Mouse (Mus musculus): ENCODE data around the gene Gabra1. TPM values are rescaled to one million over a fixed set of nuclear protein-coding genes. Genes with fewer than 3 reads are reported as not detected.

The Gabra1 gene
- polyA plus RNA-seq, 1 experiment: not detected

GRCm38 (mm10) chr11:42116931-42117330 is 65.8 kb downstream of the Gabra1 start:
- Histone ChIP-seq H3K36me3 (ENCODE audit: control insufficient read depth, insufficient read depth, low read length, poor library complexity, severe bottlenecking) (no peaks in the 10 kb centered on the region), H3K9me3 (replicated peaks; ENCODE audit: control insufficient read depth, insufficient read depth, low read length, poor library complexity, severe bottlenecking) (0 out of 2 replicates have a peak, but pooled peaks cover under 1% of the 10 kb centered on the region), H3K27ac (ENCODE audit: insufficient read depth, low read length) (no peak overlapping the region), H3K27me3 (ENCODE audit: control insufficient read depth, insufficient read depth, low read length, poor library complexity, severe bottlenecking) (no peaks in the 10 kb centered on the region), H3K4me1 (ENCODE audit: control insufficient read depth, insufficient read depth, low read length) (no peaks in the 10 kb centered on the region), H3K9ac (ENCODE audit: low read depth, poor library complexity, severe bottlenecking) (no peak overlapping the region), H3K4me3 (ENCODE audit: low read depth, low read length) (no peak overlapping the region)
- TF ChIP-seq POLR2A (IDR thresholded peaks at IDR 0.05; ENCODE audit: insufficient read depth, low read length) (no peak), EP300 (IDR thresholded peaks at IDR 0.05; ENCODE audit: insufficient read depth, low read depth, low read length) (no peak), CTCF (IDR thresholded peaks at IDR 0.05; ENCODE audit: low read depth, low read length) (no peak)

GRCm38 (mm10) chr11:42110051-42110450 is 72.7 kb downstream of the Gabra1 start:
- Histone ChIP-seq H3K27me3 (ENCODE audit: control insufficient read depth, insufficient read depth, low read length, poor library complexity, severe bottlenecking) (no peaks in the 10 kb centered on the region), H3K36me3 (ENCODE audit: control insufficient read depth, insufficient read depth, low read length, poor library complexity, severe bottlenecking) (no peaks in the 10 kb centered on the region), H3K4me3 (ENCODE audit: low read depth, low read length) (no peak overlapping the region), H3K27ac (ENCODE audit: insufficient read depth, low read length) (no peak overlapping the region), H3K4me1 (ENCODE audit: control insufficient read depth, insufficient read depth, low read length) (no peaks in the 10 kb centered on the region), H3K9ac (ENCODE audit: low read depth, poor library complexity, severe bottlenecking) (no peak overlapping the region), H3K9me3 (replicated peaks; ENCODE audit: control insufficient read depth, insufficient read depth, low read length, poor library complexity, severe bottlenecking) (peaks cover 14% of the 10 kb centered on the region)
- TF ChIP-seq EP300 (IDR thresholded peaks at IDR 0.05; ENCODE audit: insufficient read depth, low read depth, low read length) (0 out of 2 replicates have a peak, but pooled peaks have one; percentile 14), POLR2A (IDR thresholded peaks at IDR 0.05; ENCODE audit: insufficient read depth, low read length) (no peak)

GRCm38 (mm10) chr11:42109627-42110026 is 73.1 kb downstream of the Gabra1 start:
- no peak for TF ChIP-seq POLR2A (IDR thresholded peaks at IDR 0.05; ENCODE audit: insufficient read depth, low read length)
- TF ChIP-seq CTCF (IDR thresholded peaks at IDR 0.05; ENCODE audit: low read depth, low read length): no peak
- TF ChIP-seq EP300 (IDR thresholded peaks at IDR 0.05; ENCODE audit: insufficient read depth, low read depth, low read length): no peak
- Histone ChIP-seq H3K27me3 (ENCODE audit: control insufficient read depth, insufficient read depth, low read length, poor library complexity, severe bottlenecking) (no peaks in the 10 kb centered on the region), H3K4me1 (ENCODE audit: control insufficient read depth, insufficient read depth, low read length) (no peaks in the 10 kb centered on the region), H3K4me3 (ENCODE audit: low read depth, low read length) (no peak overlapping the region), H3K36me3 (ENCODE audit: control insufficient read depth, insufficient read depth, low read length, poor library complexity, severe bottlenecking) (no peaks in the 10 kb centered on the region), H3K9me3 (replicated peaks; ENCODE audit: control insufficient read depth, insufficient read depth, low read length, poor library complexity, severe bottlenecking) (peaks cover 14% of the 10 kb centered on the region), H3K9ac (ENCODE audit: low read depth, poor library complexity, severe bottlenecking) (no peak overlapping the region), H3K27ac (ENCODE audit: insufficient read depth, low read length) (peak overlapping the region; percentile 16; the same call in 1 of the 2 replicates)

GRCm38 (mm10) chr11:42095556-42095955 is 87.2 kb downstream of the Gabra1 start:
- Histone ChIP-seq H3K4me1 (ENCODE audit: control insufficient read depth, insufficient read depth, low read length) (no peaks in the 10 kb centered on the region), H3K27me3 (ENCODE audit: control insufficient read depth, insufficient read depth, low read length, poor library complexity, severe bottlenecking) (no peaks in the 10 kb centered on the region)

More at GRCm38 (mm10) chr11:42095556-42095955, 87.2 kb downstream of the Gabra1 start:
- no peaks in the 10 kb centered on the region for H3K9me3 ChIP-seq (replicated peaks; ENCODE audit: control insufficient read depth, insufficient read depth, low read length, poor library complexity, severe bottlenecking)
- no peaks in the 10 kb centered on the region for H3K36me3 ChIP-seq (ENCODE audit: control insufficient read depth, insufficient read depth, low read length, poor library complexity, severe bottlenecking)
- H3K9ac ChIP-seq (ENCODE audit: low read depth, poor library complexity, severe bottlenecking): no peak overlapping the region
- H3K4me3 ChIP-seq (ENCODE audit: low read depth, low read length): no peak overlapping the region
- TF ChIP-seq POLR2A (IDR thresholded peaks at IDR 0.05; ENCODE audit: insufficient read depth, low read length) (no peak), EP300 (IDR thresholded peaks at IDR 0.05; ENCODE audit: insufficient read depth, low read depth, low read length) (no peak), CTCF (IDR thresholded peaks at IDR 0.05; ENCODE audit: low read depth, low read length) (no peak)
- no peak overlapping the region for H3K27ac ChIP-seq (ENCODE audit: insufficient read depth, low read length)

Other genes with a start within 250 kb of the Gabra1 start
- not detected in 2 replicates for gene Gabrg2, start 182.1 kb downstream of the Gabra1 start, polyA plus RNA-seq (2011; ENCODE audit: insufficient read depth, insufficient read length, low read depth, missing spikeins)
- not detected in 2 replicates for gene Gabra6, start 138.1 kb upstream of the Gabra1 start, polyA plus RNA-seq (2011; ENCODE audit: insufficient read depth, insufficient read length, low read depth, missing spikeins)
- gene Gabrb2, start 236.8 kb upstream of the Gabra1 start, polyA plus RNA-seq (2011; ENCODE audit: insufficient read depth, insufficient read length, low read depth, missing spikeins): not detected in 2 replicates

Measured in ES-Bruce4 (cell line).